Mouse (Mus musculus) spleen, adult 2 months (tissue): ENCODE results near the gene Sec61g. TPM values are rescaled to one million over a fixed set of nuclear protein-coding genes. Genes with fewer than 3 reads are reported as not detected.

Experiments used
- DNase-seq, 2 experiments: peaks; one replicate each; pipeline versions ENCODE4 v3.0.0 to v3.0.0-alpha.2; 2012 to 2021; ENCODE audit warnings: low spot score in 2 of 2, low read depth in 1 of 2
- H3K27ac ChIP-seq: fragments of 200-500 bp; 2 replicates; pipeline ENCODE4 v1.5.1; 2012; ENCODE audit warnings: low read length, inconsistent platforms; ENCODE audit not compliant: insufficient read depth
- H3K27me3 ChIP-seq: fragments of 200-500 bp; 2 replicates; pipeline ENCODE4 v1.6.1; 2012; ENCODE audit warnings: mild to moderate bottlenecking, moderate library complexity, low read length, inconsistent platforms; ENCODE audit not compliant: control insufficient read depth, insufficient read depth
- H3K36me3 ChIP-seq: fragments of 200-500 bp; 2 replicates; pipeline ENCODE4 v1.6.1; 2012; ENCODE audit warnings: mild to moderate bottlenecking, low read length, inconsistent platforms; ENCODE audit not compliant: control insufficient read depth, insufficient read depth
- H3K4me1 ChIP-seq: fragments of 200-500 bp; 2 replicates; pipeline ENCODE4 v1.6.1; 2011; ENCODE audit warnings: inconsistent platforms; ENCODE audit not compliant: control insufficient read depth, insufficient read depth, insufficient read length
- H3K4me3 ChIP-seq: fragments of 200-500 bp; 2 replicates; pipeline ENCODE4 v1.5.1; 2011; ENCODE audit warnings: mild to moderate bottlenecking, inconsistent platforms; ENCODE audit not compliant: insufficient read depth, insufficient read length; ENCODE audit errors: extremely low read depth
- CTCF ChIP-seq: fragments of 200-500 bp; IDR thresholded peaks from 2 replicates; pipeline ENCODE4 v1.5.1; 2011; ENCODE audit warnings: mild to moderate bottlenecking, inconsistent platforms; ENCODE audit not compliant: insufficient read depth, insufficient read length, insufficient replicate concordance; ENCODE audit errors: extremely low read depth
- POLR2A ChIP-seq: fragments of 200-500 bp; IDR thresholded peaks from 2 replicates; pipeline ENCODE4 v1.6.1; 2011; ENCODE audit warnings: low read depth, low read length, inconsistent platforms
- WGBS: fragments of 180-500 bp; shearing (Covaris S2); methylation state at CpG from one replicate; pipeline ENCODE4 v1.1.7; 2018; 5-methylcytosine and 5-hydroxymethylcytosine counted together
- polyA plus RNA-seq: library from polyadenylated mRNA; depleted of rRNA; stranded (reverse); fragments of >200 nt; gene quantifications from 2 replicates; pipeline ENCODE4 v1.2.3, GENCODE M21; 2012; rRNA removed

Sec61g gene
- 4.2 and 6.6 TPM in 2 replicates for polyA plus RNA-seq

- DNase-seq = peak; percentile 79 to 86
- TF ChIP-seq CTCF = no peak
- TF ChIP-seq POLR2A = peak; percentile 90
- peak within 1 kb of the TSS; percentile 88 for H3K27ac ChIP-seq
- no peaks in the 10 kb centered on the region for H3K27me3 ChIP-seq
- H3K4me1 ChIP-seq = no peaks in the 10 kb centered on the region
- H3K4me3 ChIP-seq = peak within 1 kb of the TSS; percentile 84
- WGBS = under 1% methylated on average over 35 of the region's 35 CpGs
- peaks cover 15% of the 10 kb centered on the region for H3K36me3 ChIP-seq
Observed at GRCm38 (mm10) chr11:16508052-16508654, at the start of gene Sec61g. Gene Sec61g (minus strand): TSS chr11:16508484.

GRCm38 (mm10) chr11:16546421-16547163 is 38.3 kb upstream of the Sec61g start:
- Histone ChIP-seq H3K27me3 (no peaks in the 10 kb centered on the region), H3K4me1 (no peaks in the 10 kb centered on the region), H3K36me3 (no peaks in the 10 kb centered on the region), H3K4me3 (no peak overlapping the region), H3K27ac (no peak overlapping the region)
- WGBS = 82% methylated on average over 5 of the region's 5 CpGs
- DNase-seq = no peak
- no peak for TF ChIP-seq CTCF
- no peak for TF ChIP-seq POLR2A

- TF ChIP-seq POLR2A (no peak), CTCF (no peak)
- no peaks in the 10 kb centered on the region for H3K4me1 ChIP-seq
- no peak overlapping the region for H3K4me3 ChIP-seq
- H3K27ac ChIP-seq = no peak overlapping the region
- DNase-seq = no peak
- H3K27me3 ChIP-seq = no peaks in the 10 kb centered on the region
- 88% methylated on average over 1 of the region's 1 CpGs for whole genome bisulfite sequencing
- H3K36me3 ChIP-seq = no peaks in the 10 kb centered on the region
Observed at GRCm38 (mm10) chr11:16537379-16537778, 29.1 kb upstream of the Sec61g start.

- Histone ChIP-seq H3K27me3 (no peaks in the 10 kb centered on the region), H3K4me3 (no peak overlapping the region), H3K27ac (no peak overlapping the region), H3K36me3 (no peaks in the 10 kb centered on the region), H3K4me1 (no peaks in the 10 kb centered on the region)
- no peak for DNase-seq
- WGBS = 82% methylated on average over 5 of the region's 5 CpGs
- TF ChIP-seq CTCF = no peak
- TF ChIP-seq POLR2A = no peak
Observed at GRCm38 (mm10) chr11:16534582-16535553, 26.6 kb upstream of the Sec61g start.

GRCm38 (mm10) chr11:16532877-16533276 is 24.6 kb upstream of the Sec61g start:
- 27% methylated on average over 5 of the region's 5 CpGs for WGBS
- Histone ChIP-seq H3K4me1 (no peaks in the 10 kb centered on the region), H3K27ac (no peak overlapping the region), H3K27me3 (no peaks in the 10 kb centered on the region), H3K4me3 (no peak overlapping the region), H3K36me3 (no peaks in the 10 kb centered on the region)
- TF ChIP-seq POLR2A (no peak), CTCF (no peak)
- no peak for DNase-seq

DNA sequence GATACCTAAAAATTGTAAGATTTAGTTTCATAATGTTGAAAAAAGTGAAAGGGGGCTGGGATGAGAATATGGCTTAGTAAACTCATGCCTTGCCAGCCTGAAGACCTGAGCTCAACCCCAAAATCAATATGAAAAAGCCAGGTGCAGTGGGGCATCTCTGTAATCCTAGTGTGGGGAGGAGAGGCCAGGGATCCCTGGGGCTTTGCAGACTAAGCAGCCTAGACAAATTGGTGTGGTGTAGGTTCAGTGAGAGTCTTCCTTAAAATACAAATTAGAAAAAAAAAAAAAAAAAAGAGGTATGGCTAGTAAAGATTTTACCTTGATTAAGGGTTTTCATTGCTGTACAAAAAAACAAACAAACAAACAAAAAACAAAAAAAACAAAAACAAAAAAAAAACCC is 20.6 kb upstream of the Sec61g start:
- H3K4me1 ChIP-seq = no peaks in the 10 kb centered on the region
- no peak for TF ChIP-seq POLR2A
- no peak for TF ChIP-seq CTCF
- H3K36me3 ChIP-seq = no peaks in the 10 kb centered on the region
- DNase-seq = no peak
- no peak overlapping the region for H3K27ac ChIP-seq
- no peak overlapping the region for H3K4me3 ChIP-seq
- H3K27me3 ChIP-seq = no peaks in the 10 kb centered on the region
